Mouse (Mus musculus): ENCODE data around the gene 2310033P09Rik.
"Not testable (repeated sequence)": the region's sequence is repeated elsewhere in the genome, so short reads cannot be mapped to it uniquely, and the experiment has no call there.

DNA sequence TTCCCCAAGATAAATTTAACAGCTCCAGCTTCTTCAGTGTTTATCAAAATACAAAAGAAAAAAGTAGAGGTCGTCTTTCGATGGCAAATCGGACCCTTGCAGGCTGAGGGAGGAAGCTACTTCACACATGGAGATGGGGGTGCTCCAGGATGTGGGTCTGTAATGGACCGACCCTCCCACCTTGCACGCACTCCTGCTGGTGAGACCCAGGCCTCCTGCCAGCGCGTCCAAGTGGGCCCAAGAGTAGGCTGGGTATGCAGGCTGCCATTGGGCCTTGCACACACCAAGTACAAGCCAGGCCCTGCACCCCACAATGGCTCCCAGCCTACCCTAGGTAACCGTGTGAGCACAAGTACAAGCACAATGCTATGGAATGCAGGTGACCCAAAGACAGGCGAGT lies 3.4 kb downstream of the 2310033P09Rik start:
- not testable (repeated sequence) for TF ChIP-seq POLR2A (IDR thresholded peaks at IDR 0.05; ENCODE audit: control insufficient read depth, low read depth, low read length); CTCF (IDR thresholded peaks at IDR 0.05; ENCODE audit: control insufficient read depth, insufficient read depth, insufficient replicate concordance, low read depth, low read length)
